In the genomic region with DNA sequence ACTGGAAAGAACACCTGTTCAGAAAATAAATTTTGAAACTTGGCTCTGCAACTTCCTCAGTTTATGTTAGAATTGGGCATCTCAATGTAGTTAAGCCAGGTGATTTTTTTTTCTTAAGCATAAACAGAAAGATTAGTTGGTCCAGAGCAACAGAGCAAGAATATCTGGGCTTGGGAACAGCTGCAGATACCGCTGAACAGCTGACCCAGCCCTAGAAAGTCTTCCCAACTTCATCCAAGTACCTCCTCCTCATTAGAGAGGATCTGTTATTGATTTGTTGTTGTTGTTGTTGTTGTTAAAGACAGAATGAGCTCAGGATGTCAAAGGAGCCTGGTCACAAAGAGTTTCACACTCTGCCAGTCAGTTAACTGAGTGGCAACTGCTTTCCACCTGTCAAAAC, we compare ENCODE assay signal across 27 mouse cellular contexts. TPM values are rescaled to one million over a fixed set of nuclear protein-coding genes. Genes with fewer than 3 reads are reported as not detected.
"Had no signal": no experiment of that assay in that cellular context is flagged by ENCODE, and none has a peak within 500 bp of the region (broad histone marks: within the 10 kb centered on the region; RNA-seq: fewer than 3 reads in every experiment).

No protein-coding gene starts in this region.

- H3K4me3 ChIP-seq: heart, embryonic 10.5 days; heart, embryonic 12.5 days; heart, embryonic 13.5 days; heart, embryonic 15.5 days; hindbrain, embryonic 10.5 days; hindbrain, embryonic 12.5 days; hindbrain, embryonic 13.5 days; hindbrain, embryonic 15.5 days; intestine, embryonic 15.5 days; kidney, embryonic 15.5 days; layer of hippocampus, adult 2 months; left cerebral cortex, adult 2 months had no signal

- H3K36me3 ChIP-seq: heart, embryonic 10.5 days; heart, embryonic 12.5 days; heart, embryonic 13.5 days; heart, embryonic 15.5 days; hindbrain, embryonic 10.5 days; hindbrain, embryonic 12.5 days; hindbrain, embryonic 13.5 days; hindbrain, embryonic 15.5 days; intestine, embryonic 15.5 days; kidney, embryonic 15.5 days had no signal

- ATAC-seq: hindbrain, embryonic 16.5 days; hindbrain, postnatal 0 days; inflammation-experienced regulatory T-cells, adult 6 months; intestine, embryonic 15.5 days; intestine, embryonic 16.5 days; intestine, postnatal 0 days had no signal

- H3K27ac ChIP-seq: heart, embryonic 10.5 days; heart, embryonic 13.5 days; heart, embryonic 15.5 days; hindbrain, embryonic 10.5 days; hindbrain, embryonic 12.5 days; hindbrain, embryonic 13.5 days; hindbrain, embryonic 14.5 days; hindbrain, embryonic 15.5 days; hindbrain, postnatal 0 days; intestine, embryonic 15.5 days; kidney, embryonic 15.5 days; kidney, postnatal 0 days; layer of hippocampus, adult 2 months; left cerebral cortex, adult 2 months had no signal

- H3K27me3 ChIP-seq: heart, embryonic 12.5 days; heart, embryonic 13.5 days; heart, embryonic 15.5 days; hindbrain, embryonic 12.5 days; hindbrain, embryonic 13.5 days; hindbrain, embryonic 15.5 days; intestine, embryonic 15.5 days; kidney, embryonic 15.5 days had no signal

- H3K9me3 ChIP-seq: heart, embryonic 10.5 days; heart, embryonic 13.5 days; heart, embryonic 15.5 days; hindbrain, embryonic 10.5 days; hindbrain, embryonic 12.5 days; hindbrain, embryonic 13.5 days; hindbrain, embryonic 15.5 days; intestine, embryonic 15.5 days; kidney, embryonic 15.5 days had no signal

- H3K4me1 ChIP-seq: heart, embryonic 10.5 days; heart, embryonic 12.5 days; heart, embryonic 13.5 days; heart, embryonic 15.5 days; hindbrain, embryonic 10.5 days; hindbrain, embryonic 12.5 days; hindbrain, embryonic 13.5 days; hindbrain, embryonic 15.5 days; intestine, embryonic 15.5 days; kidney, embryonic 15.5 days had no signal

- H3K9ac ChIP-seq: heart, embryonic 12.5 days; heart, embryonic 13.5 days; heart, embryonic 15.5 days; hindbrain, embryonic 12.5 days; hindbrain, embryonic 13.5 days; hindbrain, embryonic 14.5 days; hindbrain, embryonic 15.5 days; intestine, embryonic 15.5 days; kidney, embryonic 15.5 days had no signal

- H3K4me2 ChIP-seq: heart, embryonic 11.5 days; heart, embryonic 12.5 days; heart, embryonic 13.5 days; heart, embryonic 15.5 days; hindbrain, embryonic 12.5 days; hindbrain, embryonic 13.5 days; hindbrain, embryonic 14.5 days; hindbrain, embryonic 15.5 days; intestine, embryonic 15.5 days; kidney, embryonic 15.5 days had no signal

RNA-seq across cellular contexts. Expression of a gene that starts 31.1 kb away (rescaled TPM):
- polyA plus RNA-seq: heart, embryonic 10.5 days; heart, embryonic 11.5 days; heart, embryonic 13.5 days; heart, embryonic 14.5 days; heart, postnatal 0 days; hindbrain, postnatal 0 days; intestine, embryonic 14.5 days; intestine, embryonic 15.5 days; intestine, embryonic 16.5 days; intestine, postnatal 0 days; large intestine, adult 2 months had no signal

RNA-seq across cellular contexts. Expression of a gene that starts 58.8 kb away (rescaled TPM):
- polyA plus RNA-seq: heart, embryonic 11.5 days; heart, embryonic 12.5 days; heart, embryonic 13.5 days; heart, embryonic 14.5 days; heart, embryonic 15.5 days; heart, postnatal 0 days; hindbrain, embryonic 14.5 days; hindbrain, embryonic 15.5 days; inflammation-experienced regulatory T-cells, adult 6 months; kidney, adult 2 months; kidney, embryonic 14.5 days; kidney, embryonic 15.5 days; kidney, embryonic 16.5 days had no signal
